Mouse (Mus musculus) T-helper 1 cell (primary cell): Measurements from ENCODE around the gene Ctnnb1.

ENCODE experiments used
- in situ Hi-C: fragments of 300-600 bp; cut with MboI, MseI; formaldehyde crosslinking; loops from one replicate; pipeline ENCODE4 v1.15.1; 2025; ENCODE audit warnings: high pct_unique_total_duplicates

Ctnnb1 gene

DNA sequence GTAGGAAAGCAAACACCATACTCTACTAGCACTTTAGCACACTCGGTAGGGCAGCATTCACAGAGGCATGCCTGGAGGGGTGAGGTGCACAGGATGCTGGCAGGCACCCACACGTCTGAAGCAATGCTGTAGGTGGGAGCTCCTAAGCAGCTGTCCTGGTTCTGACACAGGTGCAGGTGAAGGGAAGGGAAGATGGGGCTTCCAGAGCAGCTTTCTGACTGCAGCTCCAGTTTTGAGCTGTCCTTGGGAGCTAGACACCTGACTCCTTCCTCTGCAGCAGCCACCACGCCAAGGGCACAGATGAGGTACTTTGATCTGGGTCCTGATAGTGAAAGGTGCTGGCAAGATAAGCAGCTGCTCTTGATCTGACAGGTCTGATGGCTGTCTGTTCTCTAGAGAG, 32.5 kb downstream of the Ctnnb1 start:
- in situ Hi-C loops = no loop called here

DNA sequence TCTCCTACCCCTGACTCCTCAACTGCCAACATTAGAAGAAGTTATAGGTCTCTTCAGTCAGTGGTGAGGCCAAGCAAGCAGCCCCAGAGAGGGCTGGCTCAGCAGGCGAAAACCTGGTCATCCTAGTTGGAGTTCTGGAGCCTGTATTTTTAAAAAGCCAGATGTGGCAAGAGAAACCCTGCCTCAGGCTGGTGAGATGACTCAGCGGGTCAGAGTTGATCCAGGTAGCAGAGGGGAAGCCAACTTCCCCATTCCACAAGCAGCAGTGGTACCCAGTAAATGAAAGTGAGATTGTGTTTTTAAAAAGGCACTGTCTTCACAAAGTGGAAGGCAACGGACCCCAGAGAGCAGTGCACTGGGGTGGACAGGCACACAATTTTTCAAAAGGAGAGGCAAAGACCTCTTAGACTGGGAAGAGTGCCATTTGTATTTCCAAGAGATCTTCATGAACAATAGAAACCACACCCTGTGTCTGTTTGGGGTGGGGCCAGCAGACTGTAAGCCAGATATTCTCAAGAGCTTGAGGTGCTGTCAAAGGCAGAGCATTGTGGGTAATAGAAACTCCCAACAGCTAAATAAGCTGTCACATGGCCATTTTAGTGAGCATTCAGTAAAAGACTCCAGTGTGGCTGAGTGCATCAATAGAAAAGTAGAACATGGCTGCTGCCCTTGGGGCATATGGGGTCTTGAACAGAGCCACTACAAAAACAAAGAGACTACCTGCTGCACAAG, 33.1 kb downstream of the Ctnnb1 start:
- in situ Hi-C loops = no loop called here

GRCm38 (mm10) chr9:120963104-120963503, 34.1 kb downstream of the Ctnnb1 start:
- in situ Hi-C loops = no loop called here

- in situ Hi-C loops = no loop called here
Observed at GRCm38 (mm10) chr9:120963720-120964119, 34.7 kb downstream of the Ctnnb1 start.

DNA sequence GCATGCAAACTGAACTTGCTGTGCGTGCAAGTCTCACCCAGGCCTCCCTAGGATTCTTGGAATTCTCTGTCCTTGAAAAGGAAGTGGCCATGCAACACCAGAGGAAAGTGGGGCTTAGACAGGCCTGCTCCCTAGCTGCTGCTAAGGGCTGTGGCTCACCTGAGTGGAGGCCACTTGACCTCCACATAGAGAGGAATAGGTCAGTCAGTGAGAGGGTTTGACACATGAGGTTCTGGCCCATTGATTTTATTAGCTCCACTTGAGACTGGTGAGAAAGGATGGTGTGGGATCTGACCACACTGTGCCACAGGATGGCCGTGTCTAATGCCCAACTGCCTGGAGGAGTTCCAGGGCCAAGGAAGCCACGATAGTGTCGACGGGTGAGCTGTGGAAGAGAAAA, 35.2 kb downstream of the Ctnnb1 start:
- in situ Hi-C loops = no loop called here

GRCm38 (mm10) chr9:120965007-120965406, 36.0 kb downstream of the Ctnnb1 start:
- in situ Hi-C loops = no loop called here

- in situ Hi-C loops = no loop called here
Observed at GRCm38 (mm10) chr9:120973026-120973515, 44.1 kb downstream of the Ctnnb1 start.

- in situ Hi-C loops = no loop called here
Observed at GRCm38 (mm10) chr9:120974209-120974608, 45.2 kb downstream of the Ctnnb1 start.

DNA sequence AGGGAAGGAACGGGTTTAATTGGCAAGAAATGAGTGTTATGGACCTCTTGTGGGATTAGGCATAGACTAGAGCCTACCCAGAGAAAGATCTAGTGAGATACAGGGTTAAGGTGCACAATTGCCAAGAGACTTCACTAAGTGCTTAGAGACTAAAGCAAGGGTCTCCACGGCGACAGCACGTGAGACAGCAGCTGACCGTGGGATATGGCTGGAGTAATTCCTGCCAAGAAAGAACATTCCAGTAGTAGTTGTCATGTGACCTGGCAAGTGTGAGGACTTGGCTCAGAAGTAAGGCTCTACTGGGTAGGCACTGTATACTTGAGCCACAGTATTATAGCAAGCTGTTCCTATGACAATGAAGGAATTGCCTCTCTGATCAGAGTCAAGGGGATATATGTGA, 47.1 kb downstream of the Ctnnb1 start:
- in situ Hi-C loops = no loop called here

GRCm38 (mm10) chr9:120976856-120977255, 47.8 kb downstream of the Ctnnb1 start:
- in situ Hi-C loops = no loop called here

- in situ Hi-C loops = no loop called here
Observed at GRCm38 (mm10) chr9:120981777-120982176, 52.8 kb downstream of the Ctnnb1 start.

GRCm38 (mm10) chr9:120983849-120984248, 54.8 kb downstream of the Ctnnb1 start:
- in situ Hi-C loops = no loop called here

- in situ Hi-C loops = no loop called here
Observed at GRCm38 (mm10) chr9:120984509-120984908, 55.5 kb downstream of the Ctnnb1 start.

GRCm38 (mm10) chr9:120985009-120985408, 56.0 kb downstream of the Ctnnb1 start:
- in situ Hi-C loops = no loop called here

GRCm38 (mm10) chr9:120985524-120985923, 56.5 kb downstream of the Ctnnb1 start:
- in situ Hi-C loops = no loop called here

DNA sequence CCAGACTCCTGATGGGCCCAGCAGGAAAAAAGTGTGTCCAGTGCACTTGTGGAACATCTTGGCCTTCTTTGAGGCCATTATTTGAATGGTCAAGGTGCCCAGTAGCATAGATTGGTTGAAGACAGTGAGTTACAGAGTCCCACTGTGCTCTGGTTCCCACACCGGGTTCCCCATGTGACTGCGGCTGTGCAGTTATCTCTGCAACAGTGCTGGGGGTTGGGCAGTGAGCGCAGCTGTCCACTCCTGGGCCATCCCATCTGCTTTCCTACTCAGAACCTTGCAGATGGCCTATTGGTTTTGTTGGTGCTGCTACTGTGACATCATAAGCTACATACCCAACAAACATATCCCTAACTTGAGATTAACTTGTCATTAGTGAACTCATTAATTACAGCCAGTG, 57.2 kb downstream of the Ctnnb1 start:
- in situ Hi-C loops = no loop called here

- in situ Hi-C loops = no loop called here
Observed at GRCm38 (mm10) chr9:120986994-120987393, 58.0 kb downstream of the Ctnnb1 start.

DNA sequence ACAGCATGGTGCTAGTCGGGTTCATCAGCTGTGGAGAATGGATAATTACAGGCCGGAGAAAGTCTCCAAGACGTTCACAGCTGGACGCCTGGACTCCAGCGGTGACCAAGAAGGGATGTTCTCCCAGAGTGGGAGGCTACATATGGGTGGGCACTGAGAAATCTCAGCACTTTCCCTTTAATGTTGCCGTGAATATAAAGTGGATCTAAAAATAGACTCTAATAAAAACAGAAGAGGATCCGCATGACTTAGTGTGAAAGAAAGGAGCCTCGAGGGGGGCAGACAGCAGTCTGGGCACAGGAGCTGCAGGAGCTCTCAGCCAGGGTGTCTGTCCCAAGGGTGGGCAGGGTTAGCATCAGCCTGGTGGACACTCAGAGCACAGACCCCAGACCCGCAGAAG, 59.1 kb downstream of the Ctnnb1 start:
- in situ Hi-C loops = no loop called here

DNA sequence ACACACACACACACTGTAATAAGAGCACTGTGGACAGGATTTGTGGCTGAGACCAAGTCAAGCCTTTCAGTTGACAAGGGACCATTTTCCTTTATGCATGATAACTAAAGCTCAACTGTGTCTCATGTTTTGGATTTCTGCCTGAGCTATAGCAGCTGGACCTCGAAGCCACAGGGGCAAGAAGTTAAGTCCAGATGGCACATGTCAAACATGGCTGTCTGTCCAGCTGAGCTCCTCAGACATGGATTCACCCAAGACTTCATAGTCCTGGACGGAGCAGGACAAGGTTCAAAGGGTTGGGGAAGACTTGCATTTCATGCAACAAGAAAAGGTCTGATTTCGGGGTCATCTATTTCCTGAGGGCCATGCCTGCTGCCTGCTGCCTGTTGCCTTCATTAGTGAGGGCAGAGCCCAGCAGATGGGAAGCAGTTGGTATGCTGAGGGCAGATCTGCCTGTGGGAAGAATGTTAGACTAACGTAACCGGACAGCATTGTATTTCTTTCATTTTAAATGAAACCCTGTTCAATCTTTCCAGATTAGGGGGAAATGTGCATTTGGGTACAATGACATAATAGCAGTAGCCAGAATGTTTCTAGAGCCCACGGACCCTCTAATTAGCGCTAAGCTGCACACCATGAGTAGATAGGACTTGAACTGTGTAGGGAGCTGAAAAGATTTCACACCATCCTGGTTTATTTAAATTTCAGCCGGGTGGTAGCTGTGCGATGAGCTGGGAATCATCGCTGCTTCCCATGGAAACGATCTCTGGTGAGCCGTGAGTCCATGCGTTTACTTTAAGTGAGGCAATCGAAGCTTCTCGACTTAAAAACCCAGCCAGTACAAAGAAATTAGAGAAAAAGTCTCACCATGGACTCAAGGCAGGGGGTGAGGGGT, 61.0 kb downstream of the Ctnnb1 start:
- in situ Hi-C loops = no loop called here

- in situ Hi-C loops = no loop called here
Observed at GRCm38 (mm10) chr9:120991801-120992200, 62.8 kb downstream of the Ctnnb1 start.

DNA sequence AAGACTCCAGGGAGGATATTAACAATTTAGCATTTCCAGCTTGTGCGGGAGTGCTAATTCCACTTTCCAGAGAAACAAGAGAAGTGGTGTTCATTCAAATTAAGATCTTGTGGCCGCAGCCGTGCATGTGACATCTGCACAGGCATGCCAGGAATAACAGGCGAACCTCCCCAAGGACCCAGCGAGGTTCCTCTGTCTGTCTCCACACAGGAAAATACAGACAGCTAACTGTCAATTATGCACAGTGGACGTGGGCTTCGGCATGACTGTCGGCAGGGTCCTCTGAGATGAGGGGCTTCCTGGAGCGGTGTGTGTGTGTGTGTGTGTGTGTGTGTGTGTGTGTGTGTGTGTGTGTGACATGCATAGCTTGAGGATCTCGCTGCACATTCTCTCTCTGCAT, 64.0 kb downstream of the Ctnnb1 start:
- in situ Hi-C loops = no loop called here

- in situ Hi-C loops = no loop called here
Observed at GRCm38 (mm10) chr9:120994223-120995155, 65.5 kb downstream of the Ctnnb1 start.
